Mouse (Mus musculus) kidney, embryonic 14.5 days (tissue): ENCODE results near the gene Pde9a. TPM values are rescaled to one million over a fixed set of nuclear protein-coding genes. Genes with fewer than 3 reads are reported as not detected.
A peak's percentile ranks its signal among the peaks of the same experiment; 100 is the strongest.

Experiments used
- ATAC-seq: fragments of 200-750 bp; cut with Nextera tagmentation; 2 replicates; pipeline ENCODE4 v1.8.0; 2017; ENCODE audit warnings: moderate number of reproducible peaks, mild to moderate bottlenecking, moderate TSS enrichment, moderate library complexity; ENCODE audit not compliant: low FRiP score, low TSS enrichment
- H3K27ac ChIP-seq: fragments of 300-500 bp; sonication (generic); 2 replicates; pipeline ENCODE4 v1.5.1; 2014; ENCODE audit warnings: low read depth, mild to moderate bottlenecking, low read length, moderate library complexity, mixed read lengths
- H3K27me3 ChIP-seq: fragments of 300-500 bp; sonication (generic); 2 replicates; pipeline ENCODE4 v1.6.1; 2014; ENCODE audit warnings: mild to moderate bottlenecking, low read length; ENCODE audit not compliant: control insufficient read depth, insufficient read depth
- H3K36me3 ChIP-seq: fragments of 300-500 bp; sonication (generic); 2 replicates; pipeline ENCODE4 v1.6.1; 2014; ENCODE audit warnings: low read length, mixed read lengths; ENCODE audit not compliant: control insufficient read depth, insufficient read depth
- H3K4me1 ChIP-seq: fragments of 300-500 bp; sonication (generic); 2 replicates; pipeline ENCODE4 v1.6.1; 2014; ENCODE audit warnings: low read length, mixed read lengths; ENCODE audit not compliant: control insufficient read depth, insufficient read depth
- H3K4me2 ChIP-seq: fragments of 300-500 bp; sonication (generic); replicated peaks from 2 replicates; pipeline ENCODE4 v1.6.1; 2014; ENCODE audit warnings: low read depth, mild to moderate bottlenecking, low read length
- H3K4me3 ChIP-seq: fragments of 300-500 bp; sonication (generic); 2 replicates; pipeline ENCODE4 v1.5.1; 2014; ENCODE audit warnings: mild to moderate bottlenecking, low read length
- H3K9ac ChIP-seq: fragments of 300-500 bp; sonication (generic); 2 replicates; pipeline ENCODE4 v1.6.1; 2014; ENCODE audit warnings: low read depth, mild to moderate bottlenecking, low read length, moderate library complexity
- H3K9me3 ChIP-seq: fragments of 300-500 bp; sonication (generic); 2 replicates; pipeline ENCODE4 v1.6.1; 2016; ENCODE audit warnings: low read length; ENCODE audit not compliant: control insufficient read depth
- WGBS: fragments of 180-500 bp; shearing (Covaris S2); extraction: QIAGEN DNeasy Blood & Tissue Kit; methylation state at CpG from one replicate; pipeline ENCODE4 v1.1.7; 2014; 5-methylcytosine and 5-hydroxymethylcytosine counted together
- polyA plus RNA-seq: library from polyadenylated mRNA; unstranded; fragments of >200 nt; fragmentation: Nextera tagmentation; extraction: Ambion mirVana; gene quantifications from 2 replicates; pipeline ENCODE4 v1.2.1, GENCODE M21; 2014

The Pde9a gene
- polyA plus RNA-seq, 1 experiment from 2014 or later, result 37.6 TPM

DNA sequence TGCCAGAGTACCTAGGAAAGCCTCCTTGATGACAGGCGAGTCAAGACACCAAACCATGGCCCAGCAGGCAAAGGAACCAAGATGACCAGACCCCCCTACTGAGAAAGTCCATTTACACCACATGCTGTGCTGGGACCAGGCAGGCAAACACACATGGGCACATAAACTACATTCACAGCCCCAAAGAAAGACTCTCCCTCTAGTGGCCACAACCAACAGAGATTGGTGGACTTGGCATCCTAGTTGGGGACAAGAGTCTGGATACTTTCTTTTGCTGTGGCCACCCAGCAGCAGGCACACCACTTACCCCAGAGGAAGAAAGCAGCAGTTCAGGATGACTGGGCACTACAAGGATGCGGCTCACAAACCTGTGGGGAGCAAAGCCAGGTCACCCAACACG is 114.9 kb downstream of the Pde9a start:
- no peak for ATAC-seq
- Histone ChIP-seq H3K9ac (no peak overlapping the region), H3K27me3 (no peaks in the 10 kb centered on the region), H3K4me3 (no peak overlapping the region), H3K27ac (no peak overlapping the region), H3K4me2 (no peak overlapping the region), H3K9me3 (no peaks in the 10 kb centered on the region), H3K36me3 (peaks cover 84% of the 10 kb centered on the region), H3K4me1 (peaks cover 8% of the 10 kb centered on the region)
- 93% methylated on average over 3 of the region's 3 CpGs for WGBS

GRCm38 (mm10) chr17:31502261-31502927 is 116.4 kb downstream of the Pde9a start:
- no peak for ATAC-seq
- 96% methylated on average over 12 of the region's 12 CpGs for WGBS
- Histone ChIP-seq H3K9ac (no peak overlapping the region), H3K4me3 (no peak overlapping the region), H3K27ac (no peak overlapping the region), H3K4me2 (no peak overlapping the region), H3K27me3 (no peaks in the 10 kb centered on the region), H3K36me3 (peaks cover 78% of the 10 kb centered on the region), H3K4me1 (peaks cover 8% of the 10 kb centered on the region), H3K9me3 (no peaks in the 10 kb centered on the region)

DNA sequence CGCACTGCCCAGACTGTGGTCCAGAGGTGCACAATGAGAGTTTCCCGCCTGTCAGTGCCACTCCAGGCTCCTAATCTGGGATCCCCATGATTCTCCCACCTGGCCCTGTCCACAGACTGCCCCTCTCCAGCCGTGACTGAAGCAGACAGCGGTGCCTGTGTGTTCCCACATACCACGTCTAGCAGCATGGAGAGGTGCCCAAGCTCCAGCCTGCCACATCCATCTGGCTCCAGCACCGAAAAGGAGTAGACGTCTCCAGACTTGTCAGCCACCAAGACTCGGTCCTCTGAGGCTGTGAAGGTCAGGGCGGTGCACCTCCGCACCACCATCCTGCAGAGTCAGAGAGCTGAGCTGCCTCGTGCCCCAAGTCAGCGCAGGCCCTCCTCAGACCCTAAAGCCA is 117.3 kb downstream of the Pde9a start:
- Histone ChIP-seq H3K4me1 (peaks cover 8% of the 10 kb centered on the region), H3K4me2 (no peak overlapping the region), H3K9me3 (no peaks in the 10 kb centered on the region), H3K27ac (no peak overlapping the region), H3K27me3 (no peaks in the 10 kb centered on the region), H3K36me3 (peaks cover 78% of the 10 kb centered on the region), H3K4me3 (no peak overlapping the region), H3K9ac (no peak overlapping the region)
- 94% methylated on average over 12 of the region's 12 CpGs for WGBS
- no peak for ATAC-seq

- Histone ChIP-seq H3K9ac (no peak overlapping the region), H3K4me2 (no peak overlapping the region), H3K27ac (no peak overlapping the region), H3K4me3 (no peak overlapping the region), H3K36me3 (peaks cover 78% of the 10 kb centered on the region), H3K9me3 (no peaks in the 10 kb centered on the region), H3K4me1 (peaks cover 8% of the 10 kb centered on the region), H3K27me3 (no peaks in the 10 kb centered on the region)
- no peak for ATAC-seq
- 87% methylated on average over 2 of the region's 2 CpGs for WGBS
These were observed 117.9 kb downstream of the Pde9a start for GRCm38 (mm10) chr17:31503936-31504335.

GRCm38 (mm10) chr17:31505013-31505412 is 119.0 kb downstream of the Pde9a start:
- Histone ChIP-seq H3K36me3 (peaks cover 79% of the 10 kb centered on the region), H3K4me3 (no peak overlapping the region), H3K27me3 (no peaks in the 10 kb centered on the region), H3K4me2 (no peak overlapping the region), H3K27ac (peak overlapping the region; percentile 65), H3K4me1 (peaks cover 8% of the 10 kb centered on the region), H3K9me3 (no peaks in the 10 kb centered on the region), H3K9ac (no peak overlapping the region)
- 45% methylated on average over 5 of the region's 5 CpGs for WGBS
- ATAC-seq, result peak; percentile 45; the same call in 1 of the 2 replicates

DNA sequence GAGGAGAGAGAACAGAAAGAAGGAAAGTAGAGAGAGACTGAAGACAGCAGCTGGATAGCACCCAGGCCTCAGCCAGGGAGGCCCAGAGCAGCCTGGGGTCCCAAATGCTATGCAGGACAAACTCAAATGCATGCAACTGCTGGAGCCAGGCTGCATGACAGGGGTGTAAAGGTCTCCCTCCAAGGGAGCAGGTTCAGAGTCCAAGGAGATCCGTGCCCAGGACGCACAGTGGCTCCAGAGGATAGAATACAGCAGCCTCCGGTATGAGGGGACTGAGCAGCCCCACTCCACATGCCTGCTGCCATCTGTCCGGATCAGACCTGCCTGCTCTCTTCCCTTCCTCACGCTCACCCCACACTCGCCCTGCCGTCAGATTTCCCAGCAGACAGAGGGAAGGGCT is 120.3 kb downstream of the Pde9a start:
- WGBS, result 86% methylated on average over 7 of the region's 7 CpGs
- no peaks in the 10 kb centered on the region for H3K27me3 ChIP-seq
- no peak for ATAC-seq
- no peak overlapping the region for H3K4me2 ChIP-seq
- no peak overlapping the region for H3K27ac ChIP-seq
- no peak overlapping the region for H3K4me3 ChIP-seq
- no peak overlapping the region for H3K9ac ChIP-seq
- no peaks in the 10 kb centered on the region for H3K9me3 ChIP-seq
- peaks cover 72% of the 10 kb centered on the region for H3K36me3 ChIP-seq
- H3K4me1 ChIP-seq, result peaks cover 8% of the 10 kb centered on the region

GRCm38 (mm10) chr17:31510944-31511343 is 124.9 kb downstream of the Pde9a start:
- Histone ChIP-seq H3K4me1 (0 out of 2 replicates have a peak, but pooled peaks cover 3% of the 10 kb centered on the region), H3K36me3 (peaks cover 37% of the 10 kb centered on the region), H3K4me2 (peak overlapping the region; percentile 50; the same call in 1 of the 2 replicates), H3K4me3 (peak overlapping the region; percentile 67; the same call in 1 of the 2 replicates), H3K9me3 (no peaks in the 10 kb centered on the region), H3K27me3 (no peaks in the 10 kb centered on the region), H3K9ac (no peak overlapping the region), H3K27ac (no peak overlapping the region)
- 97% methylated on average over 6 of the region's 6 CpGs for WGBS
- ATAC-seq, result no peak

GRCm38 (mm10) chr17:31511792-31512495 is 125.9 kb downstream of the Pde9a start:
- no peaks in the 10 kb centered on the region for H3K27me3 ChIP-seq
- peak; percentile 94 for ATAC-seq
- peak overlapping the region; percentile 37; the same call in 1 of the 2 replicates for H3K27ac ChIP-seq
- peaks cover 34% of the 10 kb centered on the region for H3K36me3 ChIP-seq
- under 1% methylated on average over 53 of the region's 56 CpGs for WGBS
- 0 out of 2 replicates have a peak, but pooled peaks cover 3% of the 10 kb centered on the region for H3K4me1 ChIP-seq
- peak overlapping the region; percentile 68 for H3K9ac ChIP-seq
- H3K4me3 ChIP-seq, result peak overlapping the region; percentile 67
- peak overlapping the region; percentile 50 for H3K4me2 ChIP-seq
- H3K9me3 ChIP-seq, result no peaks in the 10 kb centered on the region

DNA sequence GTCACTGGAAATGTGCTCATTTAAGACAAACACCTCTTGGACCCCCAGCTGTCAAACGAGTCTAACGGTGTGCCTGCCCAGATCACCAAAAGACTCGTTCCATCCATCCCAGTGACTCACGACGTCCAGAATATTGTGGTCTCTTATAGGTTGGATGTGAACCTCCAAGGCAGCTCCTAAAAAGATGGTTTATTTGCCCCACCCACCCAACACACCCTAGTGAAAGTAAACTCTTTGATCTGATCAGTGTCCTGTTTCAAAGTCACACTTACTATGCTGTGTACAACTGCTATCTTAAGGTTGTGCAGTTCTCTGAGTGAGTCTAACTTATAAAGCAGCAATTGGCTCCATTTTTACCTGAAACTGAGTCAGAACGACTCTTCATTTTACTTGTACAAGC is 126.6 kb downstream of the Pde9a start:
- peak; percentile 8; the same call in 1 of the 2 replicates for ATAC-seq
- Histone ChIP-seq H3K27me3 (no peaks in the 10 kb centered on the region), H3K9me3 (no peaks in the 10 kb centered on the region), H3K36me3 (peaks cover 28% of the 10 kb centered on the region), H3K4me1 (0 out of 2 replicates have a peak, but pooled peaks cover 3% of the 10 kb centered on the region), H3K4me3 (peak overlapping the region; percentile 67), H3K9ac (peak overlapping the region; percentile 68; the same call in 1 of the 2 replicates), H3K4me2 (peak overlapping the region; percentile 50), H3K27ac (no peak overlapping the region)
- WGBS, result 20% methylated on average over 6 of the region's 6 CpGs
